Mouse (Mus musculus): ENCODE results near the gene Psmb9. TPM values are rescaled to one million over a fixed set of nuclear protein-coding genes. Genes with fewer than 3 reads are reported as not detected.

The Psmb9 gene
- polyA plus RNA-seq (2017; shearing (Covaris generic)) = 470 TPM

DNA sequence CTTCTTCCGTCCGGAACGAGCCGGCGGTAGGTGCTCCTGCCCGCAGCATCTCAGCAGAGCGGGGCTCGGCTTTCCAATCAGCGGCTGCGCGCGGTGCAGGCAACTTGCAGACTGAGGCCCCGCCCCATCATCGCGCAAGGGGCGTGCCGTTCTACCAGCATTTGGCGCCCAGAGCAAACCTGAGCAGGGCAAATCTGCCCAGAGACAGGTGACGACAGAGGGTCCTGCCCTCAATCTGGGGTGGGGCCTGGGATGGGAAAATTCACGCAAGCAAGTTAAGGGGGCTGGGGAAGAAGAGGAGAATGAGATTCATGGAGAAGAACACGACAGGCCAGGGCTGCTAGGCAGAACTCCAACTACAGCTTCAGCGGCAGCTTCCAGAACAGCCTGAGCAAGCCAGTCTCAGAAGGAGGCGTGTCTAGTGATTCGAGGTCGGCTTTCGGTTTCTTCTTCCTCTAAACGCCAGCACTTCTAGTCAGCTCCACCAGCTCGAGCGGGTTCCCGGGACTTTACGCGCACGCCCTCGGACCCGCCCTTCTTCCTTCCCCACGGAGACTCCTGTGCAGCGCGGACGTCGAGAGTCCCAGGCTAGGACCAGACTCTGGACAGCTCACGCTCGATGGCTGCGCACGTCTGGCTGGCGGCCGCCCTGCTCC is at the start of gene Psmb9, which contains the start of gene Tap1:
TSS of gene Psmb9 (minus strand) at position 504 of the 656 bp plus-strand sequence.
TSS of gene Tap1 (plus strand) at position 293 of the 656 bp plus-strand sequence.

DNA sequence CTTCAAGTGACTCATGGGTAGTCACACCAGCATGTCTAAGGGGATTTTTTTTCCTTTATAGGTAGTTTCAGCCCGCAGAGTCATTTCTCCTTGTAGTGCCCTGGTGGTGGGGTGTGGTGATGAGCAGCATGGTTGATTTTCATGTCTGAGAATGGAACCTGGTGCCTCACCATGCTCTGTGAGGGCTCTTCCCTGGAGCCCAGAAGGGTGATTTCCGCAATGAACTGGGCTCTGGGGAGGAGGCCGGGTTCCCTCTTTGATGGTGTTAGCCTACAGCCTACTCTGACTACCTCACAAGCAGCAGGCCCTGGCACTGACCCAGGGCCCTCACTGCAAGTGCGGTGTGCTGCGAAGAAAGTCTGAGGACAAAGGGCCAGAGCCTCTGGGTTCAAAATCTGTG is 15.9 kb upstream of the Psmb9 start, which contains the start of gene Tap2:
TSS of gene Tap2 (plus strand) at position 84 of the 400 bp plus-strand sequence.

DNA sequence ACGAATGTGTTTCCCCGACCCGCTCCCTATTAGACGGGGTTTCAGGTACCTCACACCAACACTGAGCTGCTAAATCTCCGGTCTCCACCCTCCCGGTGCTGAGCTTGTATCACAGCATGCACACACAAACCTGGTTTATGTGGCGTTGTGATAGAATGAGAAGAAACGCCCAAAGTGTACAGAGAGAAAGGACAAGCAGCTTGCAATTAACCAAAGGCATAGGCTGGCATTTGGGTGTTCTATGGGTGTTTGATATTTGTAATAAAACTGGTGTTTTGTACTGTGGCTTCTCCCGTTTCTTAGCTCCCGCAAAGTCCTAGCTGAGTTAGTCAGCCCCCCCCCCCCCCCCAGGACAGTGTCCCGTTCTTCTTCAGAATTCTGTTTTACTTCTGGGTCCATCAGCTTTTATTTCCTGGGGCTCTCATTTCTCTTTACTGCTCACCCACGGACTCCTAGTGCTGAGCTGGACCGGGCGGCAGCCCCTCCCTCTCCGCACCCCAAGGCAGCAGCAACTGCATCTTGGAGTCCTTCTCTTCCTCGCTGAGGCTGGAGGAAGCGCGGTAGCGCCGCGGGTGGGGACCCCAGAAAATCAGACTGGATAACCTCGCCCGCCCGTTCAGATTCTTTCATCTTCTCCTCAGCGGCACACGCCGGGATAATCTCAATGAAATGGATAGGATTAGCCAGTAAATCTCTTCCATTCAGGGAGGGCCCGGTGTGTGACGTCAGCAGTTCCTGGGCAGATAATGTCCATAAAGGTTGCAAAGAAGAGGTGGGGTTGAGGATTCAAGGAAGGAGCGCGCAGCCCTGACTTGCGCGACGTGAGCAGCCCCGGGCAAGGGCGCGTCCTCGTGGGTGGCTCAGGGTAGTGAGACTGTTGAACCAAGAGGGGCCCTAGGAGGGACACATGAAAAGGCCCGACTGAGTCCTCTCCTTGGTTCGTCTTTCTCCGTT is 9.7 kb upstream of the Psmb9 start, which contains the start of gene Psmb8:
TSS of gene Psmb8 (plus strand) at position 781 of the 954 bp plus-strand sequence.

DNA sequence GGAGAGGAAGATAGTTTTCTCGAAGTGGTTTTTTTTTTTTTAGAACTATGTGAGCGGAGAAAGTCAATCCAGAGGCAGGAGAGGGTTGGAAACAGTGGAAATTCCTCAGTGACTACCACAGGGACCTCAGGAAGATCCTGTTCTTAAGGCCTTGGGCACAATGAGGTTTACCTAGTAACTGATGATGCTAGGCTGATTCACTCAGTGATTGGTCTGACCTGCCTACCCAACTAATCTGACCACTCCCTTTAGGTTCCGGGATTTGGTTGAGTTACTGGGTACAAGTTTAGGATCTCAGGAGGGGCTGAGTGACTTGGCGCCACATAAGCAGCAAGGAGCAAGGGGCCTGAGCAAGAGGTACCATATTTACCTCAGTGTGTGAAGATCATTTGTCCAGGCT is 34.6 kb downstream of the Psmb9 start, which contains the start of gene H2-DMb1:
TSS of gene H2-DMb1 (plus strand) at position 150 of the 400 bp plus-strand sequence.

DNA sequence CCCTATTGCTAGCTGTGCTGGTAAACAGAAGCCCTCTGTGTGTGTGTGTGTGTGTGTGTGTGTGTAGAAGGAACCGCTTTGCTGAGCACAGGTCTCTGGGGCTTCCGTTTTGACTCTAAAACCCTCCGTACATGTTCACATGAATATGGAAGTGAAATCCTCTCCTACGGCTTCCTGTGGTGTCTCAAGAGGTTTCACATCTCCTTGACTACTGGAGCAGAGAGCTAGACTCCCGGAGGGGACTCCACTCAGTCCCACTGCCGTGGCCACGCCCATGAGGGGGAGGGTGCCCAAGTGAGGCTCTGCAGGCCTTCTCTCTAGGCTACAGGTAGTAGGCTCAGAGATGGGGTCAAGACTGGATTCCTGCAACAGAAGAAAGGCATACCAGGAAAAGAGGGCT is 44.5 kb downstream of the Psmb9 start, which contains the start of gene H2-DMb2:
TSS of gene H2-DMb2 (plus strand) at position 275 of the 400 bp plus-strand sequence.

Other genes starting within 250 kb of the Psmb9 start
- gene Pfdn6, start 247.4 kb downstream of the Psmb9 start, polyA plus RNA-seq (2017; shearing (Covaris generic)) = 142 TPM
- 72.1 TPM for gene Wdr46, start 247.1 kb downstream of the Psmb9 start, polyA plus RNA-seq (2017; shearing (Covaris generic))
- gene B3galt4, start 236.3 kb downstream of the Psmb9 start, polyA plus RNA-seq (2017; shearing (Covaris generic)) = 34.4 TPM
- 76.7 TPM for gene Vps52, start 232.0 kb downstream of the Psmb9 start, polyA plus RNA-seq (2017; shearing (Covaris generic))
- gene Rps18, start 231.8 kb downstream of the Psmb9 start, polyA plus RNA-seq (2017; shearing (Covaris generic)) = 2,208 TPM
- gene H2-K1, start 187.4 kb downstream of the Psmb9 start, polyA plus RNA-seq (2017; shearing (Covaris generic)) = 11,991 TPM
- 35.8 TPM for gene Ring1, start 163.1 kb downstream of the Psmb9 start, polyA plus RNA-seq (2017; shearing (Covaris generic))
- 310 TPM for gene H2-Ke6, start 159.7 kb downstream of the Psmb9 start, polyA plus RNA-seq (2017; shearing (Covaris generic))
- gene Slc39a7, start 156.1 kb downstream of the Psmb9 start, polyA plus RNA-seq (2017; shearing (Covaris generic)) = 128 TPM
- 72.5 TPM for gene Rxrb, start 156.0 kb downstream of the Psmb9 start, polyA plus RNA-seq (2017; shearing (Covaris generic))
- gene Col11a2, start 148.3 kb downstream of the Psmb9 start, polyA plus RNA-seq (2017; shearing (Covaris generic)) = 3.9 TPM
- gene H2-Oa, start 95.4 kb downstream of the Psmb9 start, polyA plus RNA-seq (2017; shearing (Covaris generic)) = 27.0 TPM
- gene H2-DMa, start 68.2 kb downstream of the Psmb9 start, polyA plus RNA-seq (2017; shearing (Covaris generic)) = 96.3 TPM
- 212 TPM for gene Brd2, start 65.1 kb downstream of the Psmb9 start, polyA plus RNA-seq (2017; shearing (Covaris generic))
- gene H2-DMb2, start 44.5 kb downstream of the Psmb9 start, polyA plus RNA-seq (2017; shearing (Covaris generic)) = 4.9 TPM
- gene H2-DMb1, start 34.7 kb downstream of the Psmb9 start, polyA plus RNA-seq (2017; shearing (Covaris generic)) = 2.7 TPM
- 402 TPM for gene Tap1, start 211 bp downstream of the Psmb9 start, polyA plus RNA-seq (2017; shearing (Covaris generic))
- 1,148 TPM for gene Psmb8, start 10.0 kb upstream of the Psmb9 start, polyA plus RNA-seq (2017; shearing (Covaris generic))
- 323 TPM for gene Tap2, start 15.8 kb upstream of the Psmb9 start, polyA plus RNA-seq (2017; shearing (Covaris generic))
- 97.5 TPM for gene H2-Ob, start 51.1 kb upstream of the Psmb9 start, polyA plus RNA-seq (2017; shearing (Covaris generic))
- 25.3 TPM for gene H2-Ab1, start 69.9 kb upstream of the Psmb9 start, polyA plus RNA-seq (2017; shearing (Covaris generic))
- 18.1 TPM for gene H2-Aa, start 100.1 kb upstream of the Psmb9 start, polyA plus RNA-seq (2017; shearing (Covaris generic))
- 13.4 TPM for gene H2-Eb1, start 118.1 kb upstream of the Psmb9 start, polyA plus RNA-seq (2017; shearing (Covaris generic))
- gene H2-Eb2, start 137.9 kb upstream of the Psmb9 start, polyA plus RNA-seq (2017; shearing (Covaris generic)) = 0.10 TPM
- gene Btnl2, start 167.1 kb upstream of the Psmb9 start, polyA plus RNA-seq (2017; shearing (Covaris generic)) = 0.43 TPM
- gene Btnl1, start 189.4 kb upstream of the Psmb9 start, polyA plus RNA-seq (2017; shearing (Covaris generic)) = not detected
- gene BC051142, start 211.1 kb upstream of the Psmb9 start, polyA plus RNA-seq (2017; shearing (Covaris generic)) = 0.54 TPM

Data from CD4-positive, CD25-positive, alpha-beta regulatory T cell (primary cell).